Mouse (Mus musculus) ovary, postnatal 14 days (tissue): Measurements from ENCODE around the gene Gm28035.

Experiments used
- DNase-seq: peaks from one replicate; pipeline ENCODE4 v3.0.0; 2022; ENCODE audit warnings: low spot score

The Gm28035 gene

DNA sequence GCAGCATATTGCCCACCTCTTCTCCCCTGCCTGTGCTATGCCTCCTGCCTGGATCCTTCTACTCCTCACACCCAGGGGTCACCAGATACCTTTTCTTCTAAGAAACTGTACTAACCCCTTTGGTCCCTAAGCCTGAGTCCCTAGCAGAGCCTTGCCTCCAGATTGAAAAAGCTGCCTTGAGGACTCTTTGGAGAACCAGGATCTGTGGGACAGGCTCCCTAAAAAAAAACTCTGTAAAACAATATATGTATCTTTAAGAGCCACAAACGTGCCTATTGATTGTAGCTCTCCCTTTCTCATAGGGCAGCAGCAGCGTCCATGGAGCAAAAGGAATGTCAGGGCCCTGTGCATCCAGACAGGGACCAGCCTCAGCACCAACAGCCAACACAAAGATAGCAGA is at the start of gene Gm28035:
Gene Gm28035, plus strand, starts transcription at position 301 of the 400 bp plus-strand sequence.
- DNase-seq = no peak

DNA sequence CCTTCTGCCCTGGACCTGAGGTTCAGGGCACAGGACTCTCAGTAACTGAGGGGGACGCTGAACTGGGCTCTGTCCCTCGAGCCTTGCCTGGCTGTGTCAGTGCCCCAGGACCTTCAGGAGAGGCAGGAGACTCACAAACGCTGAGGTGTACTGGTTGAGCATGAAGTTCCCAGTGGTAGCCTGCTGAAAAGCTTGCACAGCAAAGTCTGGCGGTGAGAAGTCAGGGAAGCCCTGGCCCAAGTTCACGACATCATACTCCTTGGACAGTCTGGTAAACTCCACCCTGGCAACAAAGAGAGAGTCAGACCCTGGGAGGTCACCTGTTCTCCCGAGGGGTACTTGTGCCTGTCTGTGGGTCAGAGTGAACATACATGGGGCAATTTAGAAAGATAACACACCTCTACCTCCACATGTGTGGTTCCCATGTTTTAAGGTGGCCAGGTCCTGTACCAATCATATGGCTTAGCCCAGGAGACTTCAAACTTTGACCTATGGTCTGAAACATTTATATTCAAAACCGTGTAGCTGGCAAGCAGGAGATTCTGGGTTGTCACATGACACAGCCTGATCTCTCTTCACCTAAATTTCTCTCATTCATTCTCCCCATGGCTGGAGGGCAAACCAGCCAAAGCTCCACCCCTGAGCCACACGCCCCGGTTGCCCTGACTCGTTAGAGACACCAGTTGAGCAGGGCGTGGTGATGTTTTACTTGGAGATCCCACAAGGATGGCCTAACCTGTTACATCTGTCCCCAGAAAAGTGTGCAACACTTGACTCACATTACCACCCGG is 48.4 kb upstream of the Gm28035 start:
- DNase-seq = no peak

DNA sequence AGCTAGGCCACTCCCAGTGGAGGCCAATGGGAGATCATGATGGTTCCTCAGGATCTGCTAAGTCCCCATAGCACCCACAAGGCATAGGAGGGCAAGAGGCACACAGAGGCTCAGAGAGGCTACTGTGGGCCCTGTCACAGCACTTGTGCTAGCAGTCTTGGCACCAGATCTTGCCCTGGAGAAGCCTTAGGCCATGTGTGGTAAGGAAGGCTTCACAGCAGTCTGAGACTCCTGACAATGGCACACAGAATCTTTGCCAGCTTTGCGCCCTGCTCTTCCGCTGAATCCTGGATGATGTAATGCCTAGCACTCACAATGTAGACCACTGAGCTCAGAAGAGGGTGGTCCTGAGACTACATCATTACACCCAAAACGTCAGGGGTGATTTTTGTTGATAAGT is 45.7 kb upstream of the Gm28035 start:
- DNase-seq = no peak

- DNase-seq = no peak
Observed at GRCm38 (mm10) chr2:30198021-30198420, 42.3 kb upstream of the Gm28035 start.

DNA sequence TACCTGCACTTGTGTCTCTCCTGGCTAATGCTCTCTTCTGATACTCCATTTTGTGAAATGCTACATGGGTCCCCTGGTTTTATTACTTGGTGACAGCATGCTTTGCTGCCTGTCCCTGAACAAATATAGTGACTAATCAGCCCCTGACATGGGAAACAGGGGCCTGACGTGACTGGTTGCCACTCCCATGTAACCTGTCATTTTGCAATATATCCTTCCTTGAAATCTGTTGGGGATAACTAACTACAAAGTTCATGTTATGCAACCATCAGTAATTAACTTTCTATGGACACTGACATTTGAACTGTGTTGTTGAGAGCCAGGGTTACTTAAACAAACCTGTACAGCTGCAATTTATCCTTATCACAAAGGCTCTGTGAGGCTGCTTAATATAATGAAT is 40.4 kb upstream of the Gm28035 start:
- DNase-seq = no peak

DNA sequence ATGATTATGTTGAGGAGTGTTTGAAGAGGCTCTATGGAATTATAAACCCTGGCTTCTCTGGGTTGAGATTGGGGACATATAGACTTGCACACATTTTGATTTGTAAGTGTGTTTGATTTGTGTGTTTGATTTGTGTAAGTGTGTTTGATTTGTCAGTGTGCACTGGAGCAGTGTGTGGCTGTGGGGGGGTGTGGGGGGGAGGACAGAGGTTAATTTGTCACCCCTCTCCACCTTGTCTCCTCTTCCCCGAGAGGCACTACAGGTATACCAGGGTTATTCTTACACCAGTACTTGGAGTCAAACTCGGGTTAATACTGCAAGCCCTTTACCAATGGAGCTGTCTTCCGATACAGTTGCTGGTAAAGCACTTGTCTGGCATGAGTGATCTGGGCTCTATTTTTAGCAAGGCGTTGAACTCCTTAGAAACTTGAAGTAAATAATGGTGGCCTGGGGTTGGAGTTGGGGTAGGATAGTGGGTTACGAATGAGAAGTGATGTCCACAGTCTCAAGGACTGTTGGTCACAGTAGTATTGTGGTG is 39.9 kb upstream of the Gm28035 start:
- DNase-seq = no peak

DNA sequence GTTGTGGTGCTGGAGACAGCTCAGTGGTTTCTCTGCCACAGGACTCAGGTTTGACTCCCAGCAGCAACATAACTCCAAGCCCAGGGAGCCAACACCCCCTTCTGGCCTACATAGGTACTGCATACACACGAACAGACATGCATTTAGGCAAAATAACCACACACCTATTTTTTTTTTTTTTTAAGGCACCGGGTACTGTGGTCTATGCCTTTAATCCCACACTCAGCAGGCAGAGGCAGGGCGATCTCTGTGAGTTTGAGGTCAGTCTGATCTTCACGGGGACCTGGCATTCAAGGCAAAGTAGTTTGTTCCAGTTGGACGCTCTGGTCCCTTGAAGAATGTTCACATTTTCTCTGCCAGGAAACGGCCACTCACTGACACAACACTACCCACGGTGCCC is 36.9 kb upstream of the Gm28035 start:
- DNase-seq = no peak

- DNase-seq = no peak
Observed at GRCm38 (mm10) chr2:30205255-30205628, 35.1 kb upstream of the Gm28035 start.

DNA sequence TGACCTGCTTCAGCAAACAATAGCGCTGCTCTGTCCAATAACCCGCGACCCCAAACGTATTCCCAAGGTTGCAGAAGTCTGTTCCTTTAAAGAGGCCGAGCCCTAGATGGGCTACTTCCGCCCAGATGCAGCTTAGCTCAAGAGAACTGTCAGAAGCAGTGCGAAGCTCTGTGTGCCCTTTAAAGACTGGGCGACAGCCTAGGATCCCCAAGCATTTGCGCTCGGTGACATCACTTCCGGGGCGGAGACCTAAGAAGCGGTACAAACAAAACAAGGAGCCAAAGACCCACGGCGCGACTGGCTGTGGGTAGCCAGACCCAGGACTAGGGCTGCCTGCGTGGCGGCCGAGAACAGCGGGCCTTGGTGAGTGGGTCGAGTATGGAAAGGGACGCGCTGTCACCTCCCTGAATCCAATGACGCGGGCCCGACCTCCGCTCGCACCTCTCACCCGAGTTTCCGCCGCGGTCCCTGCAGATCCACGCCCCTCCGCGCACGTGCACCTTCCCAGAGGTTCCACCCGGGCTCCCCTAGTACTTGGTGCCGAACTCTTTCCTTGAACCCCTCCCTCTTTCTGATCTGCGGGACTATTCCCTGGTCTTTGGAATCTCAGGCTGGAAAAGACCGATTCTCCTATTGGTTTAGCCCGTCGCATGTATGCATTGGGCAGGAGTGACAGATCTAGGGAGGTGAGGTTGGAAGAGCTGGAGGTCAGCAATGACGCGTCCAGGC is 34.6 kb upstream of the Gm28035 start, which contains the start of gene Kyat1:
Gene Kyat1, minus strand, starts transcription at position 219 of the 729 bp plus-strand sequence.
- peak; percentile 85 for DNase-seq

DNA sequence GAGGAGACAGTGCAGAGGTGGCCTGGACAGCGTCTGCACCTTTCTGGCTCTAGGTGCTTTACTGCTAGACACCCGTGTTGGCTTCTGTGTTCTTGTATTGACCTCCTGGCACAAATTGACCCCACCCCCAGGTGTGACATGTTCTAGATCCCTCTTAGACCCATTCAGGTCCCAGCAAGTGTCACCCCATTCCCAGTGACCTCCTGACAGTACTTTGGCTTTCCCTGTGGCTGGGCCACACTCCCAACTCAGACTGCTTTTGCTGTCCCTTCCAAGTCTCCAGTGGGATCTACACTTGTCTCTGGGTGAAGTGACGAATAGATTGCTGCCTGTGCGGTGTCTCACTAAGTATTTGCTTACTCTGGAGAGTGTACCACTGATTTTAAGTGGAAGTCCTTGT is 33.0 kb upstream of the Gm28035 start:
- no peak for DNase-seq

DNA sequence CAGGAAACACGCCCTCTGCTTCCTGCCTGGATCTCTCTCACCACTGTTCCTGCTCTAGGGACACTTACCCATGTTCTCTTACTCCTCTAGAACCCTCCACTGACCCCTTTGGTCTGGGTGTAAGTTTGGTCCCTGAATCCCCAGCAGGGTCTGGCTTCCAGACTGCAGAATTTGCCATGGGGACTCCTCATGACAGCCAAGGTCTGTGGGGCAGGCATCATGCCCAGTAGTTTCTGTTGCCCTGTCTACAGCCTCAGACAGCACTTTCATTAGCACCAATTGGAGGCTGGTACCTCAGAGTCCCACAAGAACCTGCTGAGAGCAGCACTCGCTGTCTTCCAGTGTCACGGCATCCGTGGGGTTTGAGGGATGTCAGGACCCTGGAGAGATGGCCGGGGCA is 32.5 kb upstream of the Gm28035 start:
- no peak for DNase-seq

DNA sequence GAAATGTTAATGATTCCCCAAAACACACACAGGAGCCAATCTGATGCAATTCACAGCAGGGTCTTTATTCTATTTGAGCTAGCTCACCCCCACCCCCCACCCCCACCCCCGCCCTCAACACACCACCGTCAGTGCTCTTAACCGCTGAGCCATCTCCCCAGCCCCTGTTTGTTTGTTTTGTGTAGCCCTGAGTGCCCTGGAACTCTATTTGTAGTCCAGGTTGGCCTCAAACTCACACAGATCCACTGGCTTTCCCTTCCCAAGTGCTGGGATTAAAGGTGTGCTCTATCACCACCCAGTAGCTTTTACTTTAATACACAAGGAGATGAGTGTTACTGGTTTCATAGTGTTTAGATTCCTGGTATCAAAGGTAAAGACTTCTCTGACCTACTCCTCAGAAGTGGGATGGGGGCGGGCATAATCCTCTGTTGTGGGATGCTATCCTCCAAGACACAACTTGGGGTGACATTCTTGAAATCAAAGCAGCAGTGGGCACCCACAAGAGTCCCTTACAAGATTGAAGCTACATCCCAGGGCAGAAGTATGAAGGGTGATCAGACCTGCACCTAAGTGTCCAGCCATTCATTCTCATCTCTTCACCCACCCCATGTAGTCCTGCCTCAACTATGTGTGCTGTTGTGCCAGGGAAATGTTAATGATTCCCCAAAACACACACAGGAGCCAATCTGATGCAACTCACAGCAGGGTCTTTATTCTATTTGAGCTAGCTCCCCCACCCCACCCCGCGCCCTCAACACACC is 28.8 kb upstream of the Gm28035 start:
- DNase-seq = no peak

DNA sequence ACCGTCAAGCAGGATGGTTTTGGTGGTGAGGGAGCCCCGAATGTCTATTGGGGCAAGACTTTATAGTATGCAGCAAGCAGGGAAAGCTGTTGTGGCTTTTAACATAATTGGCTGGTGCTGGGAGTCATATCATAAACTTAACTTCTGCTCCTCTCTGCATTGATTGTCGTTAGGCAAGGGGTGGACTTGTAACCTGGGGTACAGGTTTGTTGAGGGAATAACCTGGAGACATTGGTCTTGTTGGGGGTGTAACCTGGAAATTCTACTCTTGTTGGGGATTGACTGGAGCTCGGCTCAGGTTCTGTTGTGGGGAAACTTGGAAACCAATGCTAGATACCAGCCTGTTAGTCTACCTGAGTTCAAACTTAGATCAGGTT is 28.2 kb upstream of the Gm28035 start:
- no peak for DNase-seq

DNA sequence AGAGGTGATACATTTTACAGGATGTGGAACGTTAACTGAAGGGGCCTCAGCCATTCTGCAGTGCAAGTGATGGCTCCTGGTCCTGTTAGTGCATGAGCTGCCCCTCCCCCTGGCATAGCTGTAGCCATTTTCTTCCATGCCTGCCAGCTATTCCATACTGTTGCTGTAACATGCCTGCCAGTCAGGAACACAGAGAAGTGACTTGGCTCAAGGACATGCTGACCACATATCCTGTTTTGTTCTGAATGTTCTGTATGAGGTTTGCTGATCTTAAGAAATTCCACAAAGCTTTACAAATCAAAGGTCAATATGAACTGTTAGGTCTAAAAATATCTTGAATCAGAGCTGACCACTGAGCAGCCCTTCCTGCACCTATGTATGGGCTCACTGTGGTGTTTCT is 27.4 kb upstream of the Gm28035 start:
- no peak for DNase-seq

GRCm38 (mm10) chr2:30214745-30215144 is 25.6 kb upstream of the Gm28035 start:
- no peak for DNase-seq

- DNase-seq = no peak
Observed at GRCm38 (mm10) chr2:30215493-30215892, 24.9 kb upstream of the Gm28035 start.

DNA sequence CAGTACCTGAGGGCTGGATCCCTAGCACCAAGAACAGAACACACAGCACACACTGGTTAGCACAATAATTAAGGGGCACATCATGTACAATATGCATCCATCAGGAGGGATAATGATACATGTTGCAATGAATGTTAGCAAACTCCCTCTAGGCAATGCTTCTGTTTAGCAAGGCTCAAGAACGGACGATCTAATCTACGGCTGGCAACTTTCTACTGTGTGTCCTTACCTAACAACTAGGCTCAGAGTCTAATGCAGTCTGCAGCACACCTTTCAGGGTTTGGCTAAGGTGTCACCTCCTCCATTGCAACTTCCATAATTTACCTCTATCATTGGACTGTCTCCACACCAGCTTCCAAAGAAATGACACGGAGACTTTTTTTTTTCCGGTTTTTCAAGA is 24.1 kb upstream of the Gm28035 start:
- no peak for DNase-seq

DNA sequence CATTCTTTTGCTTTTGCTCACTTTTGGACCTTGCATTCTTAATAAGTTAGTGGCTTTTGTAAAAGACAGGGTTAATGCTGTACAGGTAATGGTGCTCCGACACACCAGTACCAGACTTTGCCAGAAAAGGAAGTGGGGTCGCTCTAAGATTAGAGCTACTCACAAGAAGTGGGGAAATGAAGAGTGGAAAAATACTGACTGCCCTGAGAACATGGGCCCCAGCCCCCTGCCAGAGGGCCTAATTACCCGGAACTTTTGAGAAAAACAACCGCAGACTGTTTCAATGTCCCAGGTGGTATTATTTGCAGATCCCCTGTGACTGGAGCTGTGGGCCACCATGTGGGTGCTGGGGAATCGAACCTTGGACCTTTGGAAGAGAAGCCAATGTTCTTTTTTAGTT is 4.8 kb upstream of the Gm28035 start:
- no peak for DNase-seq

- DNase-seq = no peak
Observed at GRCm38 (mm10) chr2:30236426-30237198, 3.8 kb upstream of the Gm28035 start.

GRCm38 (mm10) chr2:30237199-30237880 is 3.0 kb upstream of the Gm28035 start, which contains the start of gene Lrrc8a:
Gene Lrrc8a, plus strand, starts transcription at chr2:30237715.
- DNase-seq = peak; percentile 100

GRCm38 (mm10) chr2:30237881-30238280 is 2.5 kb upstream of the Gm28035 start:
- peak; percentile 54 for DNase-seq
